Mouse (Mus musculus) inflammation-experienced regulatory T-cells (primary cell): ENCODE measurements around the gene Rap1a. TPM values are rescaled to one million over a fixed set of nuclear protein-coding genes. Genes with fewer than 3 reads are reported as not detected.

Experiments
- polyA plus RNA-seq, 2 experiments: library from polyadenylated mRNA; unstranded; fragments of 100-300 nt; shearing (Covaris generic); gene quantifications; one replicate each; pipeline ENCODE4 v1.2.1; 2017

Rap1a gene
- polyA plus RNA-seq: 100 to 1,000 TPM; 261 to 298 TPM

GRCm38 (mm10) chr3:105801191-105802166 lies at the start of gene Rap1a:
Rap1a (minus strand) TSS chr3:105801336.

GRCm38 (mm10) chr3:105704031-105705008 lies 96.8 kb downstream of the Rap1a start, which contains the start of gene Inka2:
Inka2 (plus strand) TSS chr3:105704599.

GRCm38 (mm10) chr3:105687324-105688060 lies 113.6 kb downstream of the Rap1a start, which contains the start of gene Ddx20:
Ddx20 (minus strand) TSS chr3:105687574.

Other genes with a start within 250 kb of the Rap1a start
- gene Ddx20, start 113.8 kb downstream of the Rap1a start, polyA plus RNA-seq: 10 to 100 TPM; 35.6 to 37.2 TPM
- 10 to 100 TPM in 1 of 2 experiments, 1 to 10 TPM in 1; 1.9 to 11.0 TPM for gene Inka2, start 96.7 kb downstream of the Rap1a start, polyA plus RNA-seq
- under 1 TPM in 1 of 2 experiments, not detected in 1; 0.42 TPM for gene Adora3, start 69.5 kb upstream of the Rap1a start, polyA plus RNA-seq
- gene Tmigd3, start 69.6 kb upstream of the Rap1a start, polyA plus RNA-seq: not detected
- gene I830077J02Rik, start 131.3 kb upstream of the Rap1a start, polyA plus RNA-seq: 1 to 10 TPM; 1.3 to 2.0 TPM
- 10 to 100 TPM; 69.1 to 76.9 TPM for gene Wdr77, start 158.0 kb upstream of the Rap1a start, polyA plus RNA-seq
- gene Atp5f1, start 158.8 kb upstream of the Rap1a start, polyA plus RNA-seq: 100 to 1,000 TPM; 327 to 349 TPM
- gene Ovgp1, start 172.4 kb upstream of the Rap1a start, polyA plus RNA-seq: 1 to 10 TPM; 5.0 to 5.3 TPM
- gene Pifo, start 213.3 kb upstream of the Rap1a start, polyA plus RNA-seq: under 1 TPM; 0.70 to 0.77 TPM
- gene Chil5, start 231.5 kb upstream of the Rap1a start, polyA plus RNA-seq: 10 to 100 TPM in 1 of 2 experiments, 1 to 10 TPM in 1; 8.1 to 11.5 TPM